Mouse (Mus musculus): Measurements from ENCODE around the gene Rpl9-ps6.

- TF ChIP-seq CTCF (IDR thresholded peaks at IDR 0.05; ENCODE audit: extremely low read depth, insufficient read length, insufficient replicate concordance, low read depth, low read length) (no peak), POLR2A (IDR thresholded peaks at IDR 0.05; ENCODE audit: low read depth, low read length) (no peak)
These were observed 40.5 kb downstream of the Rpl9-ps6 start for GRCm38 (mm10) chr19:32425856-32426255.

All from small intestine, adult 2 months (tissue).